Comparison of ENCODE assay signal across 25 mouse cellular contexts in the genomic region with DNA sequence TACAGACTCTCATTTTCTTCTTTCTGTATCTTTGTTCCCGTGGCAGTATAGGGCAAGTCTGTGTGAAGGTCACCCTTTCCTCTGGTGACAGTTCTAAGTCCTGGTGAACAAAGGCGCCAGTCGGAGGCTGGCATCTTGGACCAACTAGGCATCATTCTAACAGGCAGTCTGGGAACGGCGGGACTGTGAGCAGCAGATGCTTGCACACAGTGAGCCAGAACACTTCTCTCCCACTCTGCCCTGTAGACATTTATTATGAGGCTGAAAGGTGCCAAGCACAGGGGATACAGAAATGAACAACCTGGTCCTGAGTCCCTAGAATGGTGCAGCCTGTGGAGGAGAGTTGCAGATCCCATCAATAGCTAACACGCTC. TPM values are rescaled to one million over a fixed set of nuclear protein-coding genes. Genes with fewer than 3 reads are reported as not detected.
DNase-seq lines count a peak whose midpoint lies in the region; ATAC-seq and TF ChIP-seq lines count a peak whose summit lies in the region.
"Had no signal": no experiment of that assay in that cellular context is flagged by ENCODE, and none has a peak within 500 bp of the region (broad histone marks: within the 10 kb centered on the region; RNA-seq: fewer than 3 reads in every experiment).

No protein-coding gene starts in this region.

- H3K36me3 ChIP-seq in forebrain, postnatal 0 days (ENCODE audit: insufficient read depth): no peaks in the 10 kb centered on the region
- H3K36me3 ChIP-seq in forebrain, embryonic 11.5 days (ENCODE audit: control insufficient read depth, insufficient read depth, low read length): no peaks in the 10 kb centered on the region
- H3K36me3 ChIP-seq: embryonic facial prominence, embryonic 15.5 days; forebrain, embryonic 10.5 days; hindbrain, embryonic 15.5 days; limb, embryonic 10.5 days had no signal

- 49% methylated on average over 6 of the region's 6 CpGs for WGBS in forebrain, postnatal 0 days
- 93% methylated on average over 6 of the region's 6 CpGs for WGBS in forebrain, embryonic 11.5 days

- H3K4me2 ChIP-seq in forebrain, postnatal 0 days (ENCODE audit: low read depth): no peak overlapping the region
- H3K4me2 ChIP-seq in forebrain, embryonic 11.5 days (ENCODE audit: low read depth, low read length, severe bottlenecking): no peak overlapping the region
- H3K4me2 ChIP-seq: embryonic facial prominence, embryonic 15.5 days; hindbrain, embryonic 15.5 days; liver, embryonic 11.5 days; midbrain, embryonic 11.5 days had no signal

- H3K4me1 ChIP-seq in forebrain, postnatal 0 days (ENCODE audit: insufficient read depth): no peaks in the 10 kb centered on the region
- no peaks in the 10 kb centered on the region for H3K4me1 ChIP-seq in forebrain, embryonic 11.5 days (replicated peaks; ENCODE audit: control insufficient read depth, insufficient read depth, low read length)
- H3K4me1 ChIP-seq: hindbrain, embryonic 15.5 days had no signal

- ATAC-seq in forebrain, postnatal 0 days: peak; percentile 71
- no peak for ATAC-seq in forebrain, embryonic 11.5 days (replicated peaks; ENCODE audit: low FRiP score)
- ATAC-seq: intestine, postnatal 0 days had no signal

- no peak overlapping the region for H3K9ac ChIP-seq in forebrain, postnatal 0 days
- H3K9ac ChIP-seq in forebrain, embryonic 11.5 days (ENCODE audit: low read length): no peak overlapping the region
- H3K9ac ChIP-seq: embryonic facial prominence, embryonic 15.5 days; hindbrain, embryonic 15.5 days had no signal

- no peak for TF ChIP-seq CTCF in forebrain, postnatal 0 days (IDR thresholded peaks at IDR 0.05; ENCODE audit: low read depth)

- H3K27me3 ChIP-seq in forebrain, postnatal 0 days (ENCODE audit: insufficient read depth, low read length): no peaks in the 10 kb centered on the region
- no peaks in the 10 kb centered on the region for H3K27me3 ChIP-seq in forebrain, embryonic 11.5 days (ENCODE audit: control insufficient read depth, insufficient read depth, low read length)
- H3K27me3 ChIP-seq: embryonic facial prominence, embryonic 15.5 days; hindbrain, embryonic 15.5 days had no signal

- no peak overlapping the region for H3K4me3 ChIP-seq in forebrain, postnatal 0 days (ENCODE audit: low read depth, low read length)
- H3K4me3 ChIP-seq in forebrain, embryonic 11.5 days (ENCODE audit: low read depth, low read length): no peak overlapping the region
- H3K4me3 ChIP-seq: embryonic facial prominence, embryonic 15.5 days; forebrain, embryonic 10.5 days; hindbrain, embryonic 15.5 days; limb, embryonic 10.5 days had no signal

- DNase-seq in forebrain, postnatal 0 days: peak; percentile 21
- no peak for DNase-seq in forebrain, embryonic 11.5 days (ENCODE audit: low spot score)
- DNase-seq in layer of hippocampus, adult 11-12 months (ENCODE audit: low spot score): peak; percentile 26
- no peak for DNase-seq in layer of hippocampus, postnatal 25 days (ENCODE audit: extremely low spot score in 1 of 2, low spot score in 1 of 2)
- DNase-seq in cerebellum, adult 8-10 months: peak; percentile 68
- peak; percentile 43 to 60 for DNase-seq in layer of hippocampus, postnatal 14 days (ENCODE audit: low spot score in 2 of 2)
- DNase-seq in urinary bladder, adult 2 months (ENCODE audit: low spot score): no peak
- no peak for DNase-seq in adrenal gland, adult 8-10 months
- DNase-seq: adrenal gland, postnatal 14 days; embryo, embryonic 11 days; lung, adult 2 months; lung, postnatal 4 days; right cerebral cortex, postnatal 25 days; thymus, postnatal 36 days had no signal

- no peak overlapping the region for H3K27ac ChIP-seq in forebrain, postnatal 0 days (ENCODE audit: low read depth, low read length)
- H3K27ac ChIP-seq in forebrain, embryonic 11.5 days (ENCODE audit: low read depth, low read length): no peak overlapping the region
- H3K27ac ChIP-seq: embryonic facial prominence, embryonic 15.5 days; forebrain, embryonic 10.5 days; hindbrain, embryonic 15.5 days; kidney, postnatal 0 days; limb, embryonic 10.5 days had no signal

- H3K9me3 ChIP-seq in forebrain, postnatal 0 days (ENCODE audit: low read length): no peaks in the 10 kb centered on the region
- H3K9me3 ChIP-seq in forebrain, embryonic 11.5 days (ENCODE audit: control insufficient read depth, low read length): no peaks in the 10 kb centered on the region
- H3K9me3 ChIP-seq: embryonic facial prominence, embryonic 15.5 days; forebrain, embryonic 10.5 days; hindbrain, embryonic 15.5 days; limb, embryonic 10.5 days had no signal

RNA-seq across cellular contexts. Expression of a gene that starts 43.3 kb away (rescaled TPM):
- total RNA-seq in forebrain, postnatal 0 days (2014; rRNA removed): 201 and 241 TPM in 2 replicates
- polyA plus RNA-seq in forebrain, postnatal 0 days (2015; fragmentation: Nextera tagmentation; extraction: Ambion mirVana): 11.9 and 21.3 TPM in 2 replicates
- 52.4 and 58.2 TPM in 2 replicates for polyA plus RNA-seq in forebrain, embryonic 11.5 days (2014; fragmentation: Nextera tagmentation; extraction: Ambion mirVana)
- total RNA-seq in layer of hippocampus, postnatal 25 days (2021): 100 to 1,000 TPM; 154 to 180 TPM
- 100 to 1,000 TPM; 230 to 243 TPM for total RNA-seq in layer of hippocampus, postnatal 14 days (2021)
- polyA plus RNA-seq in urinary bladder, adult 2 months (2012; rRNA removed): 56.1 and 64.9 TPM in 2 replicates
- total RNA-seq in adrenal gland, adult 8-10 months (2022): 100 to 1,000 TPM in 2 of 4 experiments, 10 to 100 TPM in 2; 80.9 to 123 (median 104) TPM

RNA-seq across cellular contexts. Expression of a gene that starts 52.3 kb away (rescaled TPM):
- total RNA-seq in forebrain, postnatal 0 days (2014; rRNA removed): not detected in 2 replicates
- polyA plus RNA-seq in forebrain, postnatal 0 days (2015; fragmentation: Nextera tagmentation; extraction: Ambion mirVana): not detected in 2 replicates
- polyA plus RNA-seq in forebrain, embryonic 11.5 days (2014; fragmentation: Nextera tagmentation; extraction: Ambion mirVana): not detected in 2 replicates
- total RNA-seq in layer of hippocampus, postnatal 25 days (2021): not detected
- not detected for total RNA-seq in layer of hippocampus, postnatal 14 days (2021)
- polyA plus RNA-seq in urinary bladder, adult 2 months (2012; rRNA removed): not detected in 2 replicates
- not detected for total RNA-seq in adrenal gland, adult 8-10 months (2022)
- total RNA-seq: adrenal gland, postnatal 14 days; layer of hippocampus, postnatal 10 days had no signal
- polyA plus RNA-seq: embryonic facial prominence, embryonic 15.5 days; forebrain, embryonic 10.5 days; hindbrain, embryonic 15.5 days; intestine, postnatal 0 days; kidney, postnatal 0 days; limb, embryonic 10.5 days; liver, embryonic 11.5 days; lung, adult 2 months; midbrain, embryonic 11.5 days; neural tube, embryonic 14.5 days; testis, adult 2 months had no signal

Comparison
In these comparisons a context has a peak if more than half of its experiments do, and no peak if none do; other contexts are left out.
1. DNase-seq: peak in forebrain, postnatal 0 days (single experiment), layer of hippocampus, adult 11-12 months (single experiment), cerebellum, adult 8-10 months (single experiment) and layer of hippocampus, postnatal 14 days (2 of 2); none in forebrain, embryonic 11.5 days (single experiment), layer of hippocampus, postnatal 25 days (0 of 2), urinary bladder, adult 2 months (single experiment) and adrenal gland, adult 8-10 months (single experiment).